Mouse (Mus musculus): ENCODE data around the gene Fam118b. TPM values are rescaled to one million over a fixed set of nuclear protein-coding genes. Genes with fewer than 3 reads are reported as not detected.

Gene Fam118b
- polyA plus RNA-seq, 1 experiment: 79.5 TPM

- Histone ChIP-seq H3K4me1 (ENCODE audit: control insufficient read depth, insufficient read depth, low read length) (no peaks in the 10 kb centered on the region), H3K36me3 (ENCODE audit: control insufficient read depth, insufficient read depth, low read length) (no peaks in the 10 kb centered on the region; the same call in 1 of the 2 replicates), H3K27me3 (ENCODE audit: control insufficient read depth, insufficient read depth, low read length) (no peaks in the 10 kb centered on the region), H3K4me3 (ENCODE audit: control insufficient read depth, low read depth, low read length) (no peak overlapping the region), H3K27ac (ENCODE audit: control insufficient read depth, insufficient read depth, low read depth, low read length) (no peak overlapping the region)
- no peak for TF ChIP-seq CTCF (IDR thresholded peaks at IDR 0.05; ENCODE audit: control insufficient read depth, insufficient read depth, insufficient replicate concordance, low read depth, low read length)
- TF ChIP-seq POLR2A (IDR thresholded peaks at IDR 0.05; ENCODE audit: control insufficient read depth, low read depth, low read length): no peak
Observed at GRCm38 (mm10) chr9:35238915-35239571, 28.6 kb downstream of the Fam118b start.

- no peak for TF ChIP-seq POLR2A (IDR thresholded peaks at IDR 0.05; ENCODE audit: control insufficient read depth, low read depth, low read length)
- TF ChIP-seq CTCF (IDR thresholded peaks at IDR 0.05; ENCODE audit: control insufficient read depth, insufficient read depth, insufficient replicate concordance, low read depth, low read length): no peak
- Histone ChIP-seq H3K27ac (ENCODE audit: control insufficient read depth, insufficient read depth, low read depth, low read length) (no peak overlapping the region), H3K36me3 (ENCODE audit: control insufficient read depth, insufficient read depth, low read length) (no peaks in the 10 kb centered on the region; the same call in 1 of the 2 replicates), H3K4me3 (ENCODE audit: control insufficient read depth, low read depth, low read length) (no peak overlapping the region), H3K4me1 (ENCODE audit: control insufficient read depth, insufficient read depth, low read length) (no peaks in the 10 kb centered on the region), H3K27me3 (ENCODE audit: control insufficient read depth, insufficient read depth, low read length) (no peaks in the 10 kb centered on the region)
Observed at GRCm38 (mm10) chr9:35238371-35238770, 29.2 kb downstream of the Fam118b start.

DNA sequence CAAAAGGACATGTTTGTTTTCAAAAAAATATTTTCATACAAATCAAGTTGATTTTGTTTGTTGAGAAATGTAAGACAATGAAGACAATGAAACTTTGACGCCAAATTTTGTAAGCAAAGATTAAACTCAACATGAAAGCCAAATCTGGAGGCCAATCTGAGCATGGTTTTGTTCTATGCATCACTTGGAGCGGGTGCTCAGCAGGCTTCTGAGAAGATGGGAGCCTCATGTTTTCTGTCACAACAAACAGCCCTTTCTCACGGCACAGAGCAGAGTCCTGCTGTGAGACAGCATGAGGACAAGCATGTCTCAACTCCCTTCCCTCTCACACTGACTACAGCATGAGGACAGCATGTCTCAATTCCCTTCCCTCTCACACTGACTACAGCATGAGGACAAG is 31.6 kb downstream of the Fam118b start:
- no peak for TF ChIP-seq CTCF (IDR thresholded peaks at IDR 0.05; ENCODE audit: control insufficient read depth, insufficient read depth, insufficient replicate concordance, low read depth, low read length)
- TF ChIP-seq POLR2A (IDR thresholded peaks at IDR 0.05; ENCODE audit: control insufficient read depth, low read depth, low read length): no peak
- no peak overlapping the region for H3K27ac ChIP-seq (ENCODE audit: control insufficient read depth, insufficient read depth, low read depth, low read length)
- H3K4me1 ChIP-seq (ENCODE audit: control insufficient read depth, insufficient read depth, low read length): no peaks in the 10 kb centered on the region
- no peaks in the 10 kb centered on the region for H3K27me3 ChIP-seq (ENCODE audit: control insufficient read depth, insufficient read depth, low read length)
- no peaks in the 10 kb centered on the region; the same call in none of the 2 replicates for H3K36me3 ChIP-seq (ENCODE audit: control insufficient read depth, insufficient read depth, low read length)
- no peak overlapping the region for H3K4me3 ChIP-seq (ENCODE audit: control insufficient read depth, low read depth, low read length)

- H3K27me3 ChIP-seq (ENCODE audit: control insufficient read depth, insufficient read depth, low read length): no peaks in the 10 kb centered on the region
- H3K4me1 ChIP-seq (ENCODE audit: control insufficient read depth, insufficient read depth, low read length): no peaks in the 10 kb centered on the region
- H3K4me3 ChIP-seq (ENCODE audit: control insufficient read depth, low read depth, low read length): no peak overlapping the region
- H3K36me3 ChIP-seq (ENCODE audit: control insufficient read depth, insufficient read depth, low read length): no peaks in the 10 kb centered on the region; the same call in 1 of the 2 replicates
- TF ChIP-seq CTCF (IDR thresholded peaks at IDR 0.05; ENCODE audit: control insufficient read depth, insufficient read depth, insufficient replicate concordance, low read depth, low read length) (no peak), POLR2A (IDR thresholded peaks at IDR 0.05; ENCODE audit: control insufficient read depth, low read depth, low read length) (no peak)
- no peak overlapping the region for H3K27ac ChIP-seq (ENCODE audit: control insufficient read depth, insufficient read depth, low read depth, low read length)
Observed at GRCm38 (mm10) chr9:35228671-35229070, 38.9 kb downstream of the Fam118b start.

- Histone ChIP-seq H3K4me3 (ENCODE audit: control insufficient read depth, low read depth, low read length) (no peak overlapping the region), H3K27ac (ENCODE audit: control insufficient read depth, insufficient read depth, low read depth, low read length) (no peak overlapping the region), H3K36me3 (ENCODE audit: control insufficient read depth, insufficient read depth, low read length) (no peaks in the 10 kb centered on the region), H3K4me1 (ENCODE audit: control insufficient read depth, insufficient read depth, low read length) (no peaks in the 10 kb centered on the region), H3K27me3 (ENCODE audit: control insufficient read depth, insufficient read depth, low read length) (no peaks in the 10 kb centered on the region)
- no peak for TF ChIP-seq CTCF (IDR thresholded peaks at IDR 0.05; ENCODE audit: control insufficient read depth, insufficient read depth, insufficient replicate concordance, low read depth, low read length)
- TF ChIP-seq POLR2A (IDR thresholded peaks at IDR 0.05; ENCODE audit: control insufficient read depth, low read depth, low read length): no peak
Observed at GRCm38 (mm10) chr9:35223466-35223865, 44.1 kb downstream of the Fam118b start.

DNA sequence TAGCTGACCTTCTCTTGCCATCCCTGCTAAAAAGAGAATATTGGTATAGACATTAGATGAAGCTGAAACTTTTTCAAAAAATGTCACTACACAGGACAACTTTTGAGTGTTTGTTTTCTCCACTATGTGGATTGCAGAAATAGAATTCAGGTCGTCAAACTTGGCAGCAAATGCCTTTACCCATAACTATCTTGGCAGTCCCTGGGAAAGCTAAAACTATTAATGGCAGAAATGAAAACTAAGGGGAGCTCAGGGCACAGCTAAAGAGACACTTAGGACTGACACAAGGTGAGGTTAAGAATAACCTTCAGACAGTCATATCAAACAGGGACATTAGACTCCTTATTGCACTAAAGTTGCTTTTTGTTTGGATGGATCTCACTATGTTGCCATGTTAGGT is 49.6 kb downstream of the Fam118b start:
- H3K27ac ChIP-seq (ENCODE audit: control insufficient read depth, insufficient read depth, low read depth, low read length): no peak overlapping the region
- no peaks in the 10 kb centered on the region for H3K36me3 ChIP-seq (ENCODE audit: control insufficient read depth, insufficient read depth, low read length)
- H3K4me1 ChIP-seq (ENCODE audit: control insufficient read depth, insufficient read depth, low read length): no peaks in the 10 kb centered on the region
- no peak for TF ChIP-seq POLR2A (IDR thresholded peaks at IDR 0.05; ENCODE audit: control insufficient read depth, low read depth, low read length)
- no peak for TF ChIP-seq CTCF (IDR thresholded peaks at IDR 0.05; ENCODE audit: control insufficient read depth, insufficient read depth, insufficient replicate concordance, low read depth, low read length)
- no peak overlapping the region for H3K4me3 ChIP-seq (ENCODE audit: control insufficient read depth, low read depth, low read length)
- H3K27me3 ChIP-seq (ENCODE audit: control insufficient read depth, insufficient read depth, low read length): no peaks in the 10 kb centered on the region

DNA sequence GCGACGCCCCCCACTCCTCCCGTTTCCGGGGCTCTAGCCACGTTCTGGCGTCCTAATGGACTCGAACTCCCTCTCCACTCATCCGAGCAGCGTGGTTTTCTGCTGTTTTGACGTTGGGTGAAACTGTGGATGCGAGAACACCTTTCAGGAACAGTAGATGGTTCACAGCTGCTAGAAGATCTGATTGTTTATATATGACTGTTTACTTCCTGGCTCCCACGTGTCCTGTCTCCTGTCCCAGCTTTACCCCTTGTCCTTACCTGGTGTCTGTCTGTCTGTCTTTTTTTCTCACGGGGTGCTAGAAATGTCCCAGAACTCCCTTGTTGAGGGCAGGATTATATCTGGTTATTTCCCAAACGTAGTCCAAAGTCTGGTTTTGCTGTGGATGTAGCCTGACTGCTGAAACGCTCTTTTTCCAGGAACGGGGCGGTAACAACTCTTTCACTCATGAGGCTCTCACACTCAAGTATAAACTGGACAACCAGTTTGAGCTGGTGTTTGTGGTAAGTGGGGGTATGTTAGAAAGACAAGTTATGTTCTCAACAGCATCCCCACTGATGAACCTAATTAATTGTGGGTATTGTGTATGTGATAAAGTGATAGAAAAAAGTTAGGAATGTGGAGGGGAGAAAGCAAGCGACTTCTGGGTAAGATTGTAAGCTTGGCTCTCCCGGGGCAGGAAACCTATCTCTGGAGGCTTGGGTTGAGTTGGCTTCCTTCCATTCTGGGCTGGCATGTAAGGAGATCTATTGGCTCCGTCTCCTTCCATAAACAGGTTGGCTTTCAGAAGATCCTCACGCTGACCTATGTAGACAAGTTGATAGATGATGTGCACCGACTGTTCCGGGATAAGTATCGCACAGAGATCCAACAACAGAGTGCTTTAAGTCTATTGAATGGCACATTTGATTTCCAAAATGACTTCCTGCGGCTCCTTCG is 55.8 kb downstream of the Fam118b start:
- peaks cover 4% of the 10 kb centered on the region; the same call in 1 of the 2 replicates for H3K4me1 ChIP-seq (ENCODE audit: control insufficient read depth, insufficient read depth, low read length)
- peak overlapping the region; percentile 96 for H3K4me3 ChIP-seq (ENCODE audit: control insufficient read depth, low read depth, low read length)
- peaks cover 2% of the 10 kb centered on the region; the same call in 1 of the 2 replicates for H3K36me3 ChIP-seq (ENCODE audit: control insufficient read depth, insufficient read depth, low read length)
- no peak for TF ChIP-seq POLR2A (IDR thresholded peaks at IDR 0.05; ENCODE audit: control insufficient read depth, low read depth, low read length)
- no peak for TF ChIP-seq CTCF (IDR thresholded peaks at IDR 0.05; ENCODE audit: control insufficient read depth, insufficient read depth, insufficient replicate concordance, low read depth, low read length)
- H3K27me3 ChIP-seq (ENCODE audit: control insufficient read depth, insufficient read depth, low read length): no peaks in the 10 kb centered on the region
- H3K27ac ChIP-seq (ENCODE audit: control insufficient read depth, insufficient read depth, low read depth, low read length): peak overlapping the region; percentile 93

Data from testis, adult 2 months (tissue).